Mouse (Mus musculus): ENCODE results near the gene Cdk6. TPM values are rescaled to one million over a fixed set of nuclear protein-coding genes. Genes with fewer than 3 reads are reported as not detected.

Cdk6 gene
- polyA plus RNA-seq, 2 experiments = 5.7 to 13.9 TPM

DNA sequence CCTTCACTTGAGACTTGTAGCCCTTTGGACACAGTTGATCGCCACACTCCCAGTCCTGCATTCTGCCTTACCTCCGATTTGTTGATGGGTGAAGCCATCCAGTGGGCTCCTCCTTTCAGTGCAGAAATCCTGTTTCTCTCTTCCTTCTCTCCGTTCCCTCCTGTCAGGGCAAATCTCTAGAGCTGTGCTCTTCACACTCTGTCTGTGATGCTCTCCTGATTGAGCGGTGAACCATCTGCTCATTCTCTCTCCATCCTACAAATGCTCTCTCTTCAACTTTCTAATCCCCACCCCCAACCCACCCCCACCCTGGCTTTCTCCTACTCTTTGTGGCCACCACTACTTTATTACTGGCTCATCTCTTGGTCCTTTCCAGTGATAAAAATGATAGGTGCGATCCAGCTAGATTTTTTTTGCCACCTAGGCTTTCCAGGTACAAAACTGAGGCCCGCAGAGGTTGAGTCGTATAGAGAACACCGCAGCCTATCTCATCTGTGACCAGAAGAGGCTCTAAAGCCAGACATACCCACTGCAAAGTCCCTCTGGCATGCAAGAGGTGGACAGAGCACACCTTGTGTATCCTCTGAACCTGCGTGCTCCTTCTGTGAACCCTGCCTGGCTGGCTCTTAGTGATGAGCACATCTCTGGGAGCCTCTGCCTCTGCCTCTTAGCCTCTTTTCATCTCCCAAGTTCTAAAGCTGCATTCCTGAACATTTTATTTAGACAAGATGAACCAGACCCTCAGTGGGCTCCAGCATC lies 139.5 kb downstream of the Cdk6 start:
- DNase-seq (ENCODE audit: low read depth in 3 of 3, low spot score in 3 of 3) = no peak

DNA sequence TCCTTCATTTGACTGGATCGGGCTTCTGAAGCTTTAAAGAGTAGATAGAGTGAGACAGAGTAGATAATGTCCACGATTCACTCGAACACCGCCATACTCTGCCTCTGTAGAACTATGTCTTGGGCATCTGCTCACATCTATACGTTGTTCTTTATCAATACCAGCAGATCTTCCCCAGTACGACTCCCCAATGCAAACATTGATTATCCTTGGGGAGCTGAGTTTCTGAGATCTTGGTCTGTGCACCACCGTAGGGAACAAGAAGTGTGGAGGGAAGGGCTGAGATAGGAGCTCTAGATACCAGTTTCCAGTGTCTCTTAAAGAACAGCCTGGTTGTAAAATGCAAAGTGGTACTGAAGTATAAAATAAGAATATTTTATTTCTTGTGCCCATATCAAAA lies 141.2 kb downstream of the Cdk6 start:
- Histone ChIP-seq H3K4me2 (ENCODE audit: low read depth) (no peak overlapping the region), H3K9me3 (ENCODE audit: control insufficient read depth, low read length) (no peaks in the 10 kb centered on the region), H3K9ac (replicated peaks) (no peak overlapping the region), H3K27me3 (ENCODE audit: control insufficient read depth, insufficient read depth, low read length) (no peaks in the 10 kb centered on the region), H3K4me1 (replicated peaks; ENCODE audit: control insufficient read depth in 2 of 2, insufficient read depth in 2 of 2, low read length in 1 of 2) (peaks cover 0 to 9% of the 10 kb centered on the region in 2 experiments; a peak in 1 of 4 replicates), H3K4me3 (ENCODE audit: insufficient read depth in 1 of 2, low read depth in 2 of 2, low read length in 2 of 2) (no peak overlapping the region), H3K36me3 (replicated peaks; ENCODE audit: control insufficient read depth, insufficient read depth, low read depth) (peaks cover 4% of the 10 kb centered on the region; the same call in 1 of the 2 replicates), H3K27ac (no peak overlapping the region)
- ATAC-seq (ENCODE audit: insufficient read depth) (no peak), DNase-seq (ENCODE audit: low read depth in 3 of 3, low spot score in 3 of 3) (no peak)
- no peak for TF ChIP-seq EP300 (IDR thresholded peaks at IDR 0.05; ENCODE audit: low read depth)
- WGBS (ENCODE audit: insufficient replicate concordance) = 24% methylated on average over 7 of the region's 7 CpGs

More for the DNA sequence above, 139.5 kb downstream of the Cdk6 start:
- Histone ChIP-seq H3K9ac (replicated peaks) (no peak overlapping the region), H3K4me3 (ENCODE audit: insufficient read depth in 1 of 2, low read depth in 2 of 2, low read length in 2 of 2) (no peak overlapping the region), H3K27ac (no peak overlapping the region), H3K36me3 (replicated peaks; ENCODE audit: control insufficient read depth, insufficient read depth, low read depth) (peaks cover 4% of the 10 kb centered on the region; the same call in 1 of the 2 replicates), H3K4me1 (replicated peaks; ENCODE audit: control insufficient read depth in 2 of 2, insufficient read depth in 2 of 2, low read length in 1 of 2) (peaks cover 0 to 4% of the 10 kb centered on the region in 2 experiments; a peak in 1 of 4 replicates), H3K9me3 (ENCODE audit: control insufficient read depth, low read length) (no peaks in the 10 kb centered on the region), H3K4me2 (ENCODE audit: low read depth) (no peak overlapping the region), H3K27me3 (ENCODE audit: control insufficient read depth, insufficient read depth, low read length) (no peaks in the 10 kb centered on the region)
- ATAC-seq (ENCODE audit: insufficient read depth) = no peak
- TF ChIP-seq CTCF (IDR thresholded peaks at IDR 0.05; ENCODE audit: low read depth) = no peak
- no peak for TF ChIP-seq EP300 (IDR thresholded peaks at IDR 0.05; ENCODE audit: low read depth)
- 81% methylated on average over 9 of the region's 9 CpGs for WGBS (ENCODE audit: insufficient replicate concordance)

DNA sequence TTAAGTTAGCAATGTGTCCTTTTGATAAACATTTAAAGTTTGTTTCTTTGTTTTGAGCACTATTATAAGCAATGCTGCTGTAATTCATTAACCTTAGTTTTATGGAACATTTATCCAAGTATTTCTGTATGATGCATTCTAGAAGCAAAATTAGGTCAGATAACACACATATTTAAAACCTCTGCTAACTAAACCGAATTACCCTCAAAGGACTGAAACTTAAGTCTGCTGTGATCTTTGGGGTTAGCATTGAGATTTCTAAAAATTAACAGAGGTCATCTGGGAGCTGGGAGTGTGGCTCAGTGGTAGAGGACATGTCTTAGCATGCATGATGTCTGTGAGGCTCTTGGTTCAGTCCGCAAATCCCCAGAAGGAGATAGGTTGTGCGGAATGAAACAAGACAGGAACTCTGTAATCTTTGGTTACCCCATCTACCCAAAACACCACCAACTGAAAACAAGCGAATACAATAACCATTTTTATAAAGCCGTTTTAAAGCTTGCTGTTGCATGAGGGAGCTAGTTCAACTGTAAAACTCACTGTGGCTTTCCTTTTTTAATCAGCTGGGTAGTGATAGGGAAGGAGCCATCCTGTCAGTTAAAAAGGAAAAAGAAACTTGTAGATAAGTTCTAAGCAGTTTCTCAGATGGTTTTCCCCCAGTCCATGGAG lies 141.9 kb downstream of the Cdk6 start:
- peaks cover 0 to 10% of the 10 kb centered on the region in 2 experiments; a peak in 1 of 4 replicates for H3K4me1 ChIP-seq (replicated peaks; ENCODE audit: control insufficient read depth in 2 of 2, insufficient read depth in 2 of 2, low read length in 1 of 2)
- H3K36me3 ChIP-seq (replicated peaks; ENCODE audit: control insufficient read depth, insufficient read depth, low read depth) = peaks cover 4% of the 10 kb centered on the region; the same call in 1 of the 2 replicates
- no peak overlapping the region for H3K27ac ChIP-seq
- H3K9ac ChIP-seq (replicated peaks) = no peak overlapping the region
- no peak overlapping the region for H3K4me3 ChIP-seq (ENCODE audit: insufficient read depth in 1 of 2, low read depth in 2 of 2, low read length in 2 of 2)
- DNase-seq (ENCODE audit: low read depth in 3 of 3, low spot score in 3 of 3) (no peak), ATAC-seq (ENCODE audit: insufficient read depth) (no peak)
- no peaks in the 10 kb centered on the region for H3K9me3 ChIP-seq (ENCODE audit: control insufficient read depth, low read length)
- H3K4me2 ChIP-seq (ENCODE audit: low read depth) = no peak overlapping the region
- 32% methylated on average over 5 of the region's 5 CpGs for whole genome bisulfite sequencing (ENCODE audit: insufficient replicate concordance)
- TF ChIP-seq EP300 (IDR thresholded peaks at IDR 0.05; ENCODE audit: low read depth) (0 out of 2 replicates have a peak, but pooled peaks have one; percentile 16), CTCF (IDR thresholded peaks at IDR 0.05; ENCODE audit: low read depth) (no peak)
- H3K27me3 ChIP-seq (ENCODE audit: control insufficient read depth, insufficient read depth, low read length) = no peaks in the 10 kb centered on the region

DNA sequence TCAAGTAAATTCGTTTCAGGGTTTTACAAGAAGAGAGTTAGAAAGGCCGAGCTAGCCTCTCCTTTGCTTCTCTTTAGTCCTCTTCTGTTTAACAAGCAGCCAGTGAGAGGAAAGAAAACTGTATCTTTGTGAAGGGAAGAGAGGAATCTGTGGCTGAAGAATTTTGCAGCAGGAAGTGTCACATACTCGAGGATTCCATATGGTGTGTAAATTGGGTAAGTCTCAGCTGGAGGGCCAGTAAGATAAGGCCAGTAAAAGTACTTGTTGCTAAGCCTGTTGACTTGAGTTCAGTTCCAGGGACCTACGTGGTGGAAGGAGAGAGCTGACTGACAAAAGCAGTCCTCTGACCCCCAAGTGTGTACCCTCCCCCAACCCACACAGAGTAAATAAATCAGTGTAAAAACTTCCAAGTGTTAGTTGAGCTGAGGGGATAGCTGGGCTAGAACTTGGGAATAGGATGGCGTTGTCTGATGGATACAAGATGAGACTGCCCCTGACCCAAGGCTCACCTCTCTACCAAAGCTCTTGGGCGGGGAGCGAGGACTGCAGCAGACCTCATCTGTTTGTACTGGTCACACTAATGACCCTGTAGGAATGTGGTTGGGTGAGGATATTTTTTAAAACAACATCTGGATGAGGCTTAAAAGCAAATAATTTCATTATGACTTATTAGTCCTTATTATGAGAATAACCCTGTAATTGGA lies 145.4 kb downstream of the Cdk6 start:
- ATAC-seq (ENCODE audit: insufficient read depth) = no peak
- TF ChIP-seq CTCF (IDR thresholded peaks at IDR 0.05; ENCODE audit: low read depth) = no peak
- no peak for TF ChIP-seq EP300 (IDR thresholded peaks at IDR 0.05; ENCODE audit: low read depth)
- Histone ChIP-seq H3K4me1 (replicated peaks; ENCODE audit: control insufficient read depth in 2 of 2, insufficient read depth in 2 of 2, low read length in 1 of 2) (peaks cover 0 to 21% of the 10 kb centered on the region in 2 experiments; a peak in 3 of 4 replicates), H3K4me3 (ENCODE audit: insufficient read depth in 1 of 2, low read depth in 2 of 2, low read length in 2 of 2) (no peak overlapping the region), H3K36me3 (replicated peaks; ENCODE audit: control insufficient read depth, insufficient read depth, low read depth) (peaks cover 4% of the 10 kb centered on the region; the same call in 1 of the 2 replicates), H3K4me2 (ENCODE audit: low read depth) (no peak overlapping the region), H3K27ac (no peak overlapping the region), H3K27me3 (ENCODE audit: control insufficient read depth, insufficient read depth, low read length) (no peaks in the 10 kb centered on the region), H3K9ac (replicated peaks) (no peak overlapping the region), H3K9me3 (ENCODE audit: control insufficient read depth, low read length) (no peaks in the 10 kb centered on the region)
- WGBS (ENCODE audit: insufficient replicate concordance) = 53% methylated on average over 7 of the region's 7 CpGs
- DNase-seq (ENCODE audit: low read depth in 3 of 3, low spot score in 3 of 3) = no peak

All from liver, embryonic 14.5 days (tissue).